Mouse (Mus musculus): ENCODE results near the gene Prkg1. TPM values are rescaled to one million over a fixed set of nuclear protein-coding genes. Genes with fewer than 3 reads are reported as not detected.

Prkg1 gene
- polyA plus RNA-seq, 1 experiment, result 1.4 TPM

DNA sequence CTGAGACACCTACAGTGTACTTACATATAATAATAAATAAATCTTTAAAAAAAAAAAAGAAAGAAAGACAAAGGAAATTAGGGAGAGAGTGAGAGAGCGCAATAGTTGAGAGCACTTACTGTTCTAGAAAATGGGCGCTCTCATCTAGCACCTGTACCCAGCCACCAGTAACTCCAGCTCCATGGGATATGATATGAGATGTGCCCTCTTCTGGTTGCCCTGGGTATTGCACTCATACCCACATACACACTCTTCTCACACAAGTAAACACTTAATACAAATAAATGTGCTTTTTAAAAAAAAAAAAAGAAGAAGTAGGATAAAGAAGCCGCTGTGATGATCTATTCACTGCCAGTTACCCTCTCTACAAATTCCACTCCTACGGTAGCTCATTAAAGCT is 718.2 kb downstream of the Prkg1 start:
- Histone ChIP-seq H3K27ac (ENCODE audit: control insufficient read depth, insufficient read depth, low read depth, low read length, poor library complexity) (no peak overlapping the region), H3K4me1 (ENCODE audit: control insufficient read depth, insufficient read depth, low read length) (no peaks in the 10 kb centered on the region), H3K4me3 (replicated peaks; ENCODE audit: control insufficient read depth, low read depth, low read length) (no peak overlapping the region)
- 87% methylated on average over 4 of the region's 4 CpGs for WGBS
- TF ChIP-seq CTCF (IDR thresholded peaks at IDR 0.05; ENCODE audit: control insufficient read depth, insufficient read depth, low read length), result peak; percentile 18; the same call in 1 of the 2 replicates
- no peak for TF ChIP-seq POLR2A (IDR thresholded peaks at IDR 0.05; ENCODE audit: borderline replicate concordance, control insufficient read depth, low read depth, low read length)

DNA sequence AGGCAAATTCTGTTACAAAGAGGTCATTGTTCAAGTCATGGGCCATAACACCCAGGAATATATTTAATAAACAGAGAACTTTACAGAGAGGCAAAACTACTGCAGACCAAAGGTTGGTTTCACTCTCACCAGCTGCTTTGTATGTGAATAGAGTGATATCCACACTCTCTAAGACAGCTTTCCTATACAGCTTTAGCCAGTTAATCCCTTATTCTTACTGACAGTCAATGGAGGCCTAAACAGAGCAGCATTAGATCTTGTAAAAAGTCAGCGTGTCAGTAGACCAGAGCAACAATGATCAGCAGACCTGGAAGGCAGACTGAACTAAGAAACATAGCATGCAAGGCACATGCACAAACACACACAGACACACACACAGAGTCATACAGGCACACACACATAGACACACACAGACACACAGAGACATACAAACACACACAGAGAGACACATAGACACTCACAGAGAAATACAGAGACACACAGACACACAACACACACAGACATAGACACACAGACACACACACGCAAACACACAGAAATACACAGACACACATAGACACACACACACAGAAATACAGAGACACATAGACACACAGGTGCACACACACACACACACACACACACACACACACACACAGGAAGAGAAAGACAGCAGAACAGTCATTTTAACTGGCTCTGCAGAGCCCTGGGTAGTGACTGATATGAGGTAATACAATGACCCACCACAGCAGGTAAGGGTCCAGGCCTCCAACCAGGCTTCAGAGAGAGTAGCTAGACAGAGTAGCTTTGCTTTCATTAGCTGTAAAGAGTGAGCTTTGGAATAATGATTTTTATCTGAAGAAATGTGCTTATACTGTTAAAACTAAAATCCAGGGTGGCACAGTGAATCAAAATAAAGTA is 723.6 kb downstream of the Prkg1 start:
- 87% methylated on average over 2 of the region's 2 CpGs for WGBS
- Histone ChIP-seq H3K27ac (ENCODE audit: control insufficient read depth, insufficient read depth, low read depth, low read length, poor library complexity) (no peak overlapping the region), H3K4me1 (ENCODE audit: control insufficient read depth, insufficient read depth, low read length) (no peaks in the 10 kb centered on the region), H3K4me3 (replicated peaks; ENCODE audit: control insufficient read depth, low read depth, low read length) (no peak overlapping the region)
- TF ChIP-seq POLR2A (IDR thresholded peaks at IDR 0.05; ENCODE audit: borderline replicate concordance, control insufficient read depth, low read depth, low read length) (no peak), CTCF (IDR thresholded peaks at IDR 0.05; ENCODE audit: control insufficient read depth, insufficient read depth, low read length) (no peak)

DNA sequence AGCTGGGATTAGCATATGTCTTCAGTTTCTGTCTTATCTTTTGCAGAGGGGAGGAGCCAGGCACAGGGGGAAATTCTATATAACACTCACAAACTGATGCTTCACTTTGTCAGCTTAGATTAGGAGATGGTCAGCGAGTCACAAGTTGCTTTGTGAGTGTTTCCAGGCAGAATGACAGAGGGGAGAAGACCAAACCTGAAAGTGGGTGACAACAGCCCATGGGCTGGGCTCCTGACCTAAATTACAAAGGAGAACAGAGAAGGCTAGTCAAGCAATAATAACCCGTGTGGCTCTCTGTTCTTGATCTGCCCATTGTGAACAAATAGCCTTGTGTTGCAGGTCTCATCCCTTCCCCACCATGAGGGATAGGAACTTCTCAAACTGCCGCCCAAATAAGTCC is 725.9 kb downstream of the Prkg1 start:
- TF ChIP-seq CTCF (IDR thresholded peaks at IDR 0.05; ENCODE audit: control insufficient read depth, insufficient read depth, low read length) (no peak), POLR2A (IDR thresholded peaks at IDR 0.05; ENCODE audit: borderline replicate concordance, control insufficient read depth, low read depth, low read length) (no peak)
- 74% methylated on average over 3 of the region's 3 CpGs for WGBS
- no peak overlapping the region for H3K27ac ChIP-seq (ENCODE audit: control insufficient read depth, insufficient read depth, low read depth, low read length, poor library complexity)
- no peaks in the 10 kb centered on the region for H3K4me1 ChIP-seq (ENCODE audit: control insufficient read depth, insufficient read depth, low read length)
- H3K4me3 ChIP-seq (replicated peaks; ENCODE audit: control insufficient read depth, low read depth, low read length), result no peak overlapping the region

GRCm38 (mm10) chr19:31031596-31031995 is 733.2 kb downstream of the Prkg1 start:
- H3K27ac ChIP-seq (ENCODE audit: control insufficient read depth, insufficient read depth, low read depth, low read length, poor library complexity), result no peak overlapping the region
- no peaks in the 10 kb centered on the region for H3K4me1 ChIP-seq (ENCODE audit: control insufficient read depth, insufficient read depth, low read length)
- H3K4me3 ChIP-seq (replicated peaks; ENCODE audit: control insufficient read depth, low read depth, low read length), result no peak overlapping the region
- TF ChIP-seq CTCF (IDR thresholded peaks at IDR 0.05; ENCODE audit: control insufficient read depth, insufficient read depth, low read length) (no peak), POLR2A (IDR thresholded peaks at IDR 0.05; ENCODE audit: borderline replicate concordance, control insufficient read depth, low read depth, low read length) (no peak)
- 85% methylated on average over 6 of the region's 6 CpGs for WGBS

DNA sequence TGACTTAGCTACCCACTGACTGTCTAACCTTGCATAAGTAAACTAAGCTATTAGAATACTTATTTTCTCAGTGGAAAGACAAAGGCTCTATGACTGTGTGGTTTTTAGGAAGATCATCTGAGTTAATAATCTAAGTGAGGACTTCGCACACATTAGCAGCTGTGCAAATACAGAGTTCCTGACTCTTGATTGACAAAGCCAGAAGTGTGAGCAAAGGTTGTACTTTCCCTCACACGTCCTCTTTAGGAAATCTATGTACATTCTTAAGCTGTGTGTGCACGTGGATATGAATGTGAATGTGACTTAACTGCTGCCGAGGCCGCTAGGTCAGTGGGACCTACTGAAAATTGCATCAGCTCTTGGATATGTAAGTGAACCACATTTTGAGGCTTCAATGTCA is 738.0 kb downstream of the Prkg1 start:
- Histone ChIP-seq H3K27ac (ENCODE audit: control insufficient read depth, insufficient read depth, low read depth, low read length, poor library complexity) (no peak overlapping the region), H3K4me3 (replicated peaks; ENCODE audit: control insufficient read depth, low read depth, low read length) (no peak overlapping the region), H3K4me1 (ENCODE audit: control insufficient read depth, insufficient read depth, low read length) (no peaks in the 10 kb centered on the region)
- TF ChIP-seq POLR2A (IDR thresholded peaks at IDR 0.05; ENCODE audit: borderline replicate concordance, control insufficient read depth, low read depth, low read length), result no peak
- no peak for TF ChIP-seq CTCF (IDR thresholded peaks at IDR 0.05; ENCODE audit: control insufficient read depth, insufficient read depth, low read length)
- 77% methylated on average over 5 of the region's 5 CpGs for WGBS

DNA sequence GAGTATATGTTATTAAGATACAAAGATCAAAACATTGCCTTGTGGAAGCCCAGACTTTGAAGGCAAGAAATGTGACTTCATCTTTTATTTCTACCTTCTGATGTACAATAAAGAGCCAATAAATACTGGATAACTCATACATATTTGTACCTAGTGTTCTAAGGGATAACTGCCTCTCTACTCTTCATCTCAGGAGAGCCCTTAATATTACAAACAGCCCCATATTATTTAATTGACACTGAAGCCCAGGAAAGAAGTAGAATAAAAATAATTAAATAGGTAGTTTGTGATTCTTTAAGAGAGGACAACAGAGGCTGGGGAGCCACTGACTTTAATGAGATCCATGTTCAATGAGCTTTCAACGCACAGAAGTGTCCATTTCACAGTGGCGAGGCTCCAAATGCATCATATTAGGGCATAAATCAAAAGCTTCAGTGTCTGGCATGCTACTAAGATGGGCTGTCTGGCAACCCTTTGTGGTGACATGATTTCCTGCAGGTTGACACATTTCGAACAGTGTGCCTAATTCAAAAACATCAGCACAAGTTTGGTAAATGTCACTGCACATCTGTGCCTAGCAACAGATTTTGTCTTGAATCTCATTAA is 753.2 kb downstream of the Prkg1 start:
- TF ChIP-seq POLR2A (IDR thresholded peaks at IDR 0.05; ENCODE audit: borderline replicate concordance, control insufficient read depth, low read depth, low read length) (no peak), CTCF (IDR thresholded peaks at IDR 0.05; ENCODE audit: control insufficient read depth, insufficient read depth, low read length) (no peak)
- Histone ChIP-seq H3K27ac (ENCODE audit: control insufficient read depth, insufficient read depth, low read depth, low read length, poor library complexity) (no peak overlapping the region), H3K4me1 (ENCODE audit: control insufficient read depth, insufficient read depth, low read length) (no peaks in the 10 kb centered on the region), H3K4me3 (replicated peaks; ENCODE audit: control insufficient read depth, low read depth, low read length) (no peak overlapping the region)
- WGBS, result 57% methylated on average over 3 of the region's 3 CpGs

DNA sequence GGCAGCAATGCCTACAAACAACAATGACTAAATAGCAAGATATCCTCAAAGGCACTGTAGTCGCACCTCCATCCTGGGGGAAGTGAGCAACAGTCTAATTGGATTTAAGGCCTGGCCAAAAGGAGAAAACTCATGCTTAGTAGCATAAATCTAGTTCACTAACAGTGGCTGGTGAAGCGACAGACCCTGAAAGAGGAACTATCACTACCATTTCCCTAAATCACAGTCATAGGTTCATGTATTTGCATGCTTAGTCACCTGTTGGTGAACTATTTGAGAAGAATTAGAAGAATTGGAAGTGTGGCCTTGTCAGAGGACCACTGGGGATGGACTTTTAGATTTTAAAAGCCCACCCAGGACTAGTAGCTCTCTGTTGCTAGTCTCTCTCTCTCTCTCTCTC is 766.3 kb downstream of the Prkg1 start:
- WGBS, result 47% methylated on average over 2 of the region's 2 CpGs
- Histone ChIP-seq H3K4me3 (replicated peaks; ENCODE audit: control insufficient read depth, low read depth, low read length) (no peak overlapping the region), H3K4me1 (ENCODE audit: control insufficient read depth, insufficient read depth, low read length) (no peaks in the 10 kb centered on the region), H3K27ac (ENCODE audit: control insufficient read depth, insufficient read depth, low read depth, low read length, poor library complexity) (no peak overlapping the region)
- no peak for TF ChIP-seq CTCF (IDR thresholded peaks at IDR 0.05; ENCODE audit: control insufficient read depth, insufficient read depth, low read length)
- TF ChIP-seq POLR2A (IDR thresholded peaks at IDR 0.05; ENCODE audit: borderline replicate concordance, control insufficient read depth, low read depth, low read length), result no peak

DNA sequence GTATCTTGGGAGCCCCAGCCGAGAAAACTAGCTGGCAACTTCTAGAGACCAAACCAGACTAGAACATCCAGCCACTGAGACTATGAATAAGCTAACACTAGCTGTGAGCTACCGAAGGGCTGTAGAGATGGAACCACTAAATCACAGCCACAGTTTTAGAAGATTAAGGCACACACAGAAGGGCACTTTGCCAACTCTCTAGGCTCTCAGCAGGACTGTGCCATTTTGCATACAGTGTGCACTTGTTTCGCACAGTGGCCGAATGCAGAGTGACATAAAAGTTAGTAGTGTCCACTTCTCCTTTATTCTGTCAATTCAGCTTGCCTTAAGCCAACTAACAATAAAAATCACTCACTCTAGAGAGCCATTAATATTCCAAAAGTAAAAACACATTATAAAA is 774.4 kb downstream of the Prkg1 start:
- 81% methylated on average over 4 of the region's 4 CpGs for WGBS
- no peaks in the 10 kb centered on the region for H3K4me1 ChIP-seq (ENCODE audit: control insufficient read depth, insufficient read depth, low read length)
- TF ChIP-seq POLR2A (IDR thresholded peaks at IDR 0.05; ENCODE audit: borderline replicate concordance, control insufficient read depth, low read depth, low read length), result no peak
- TF ChIP-seq CTCF (IDR thresholded peaks at IDR 0.05; ENCODE audit: control insufficient read depth, insufficient read depth, low read length), result no peak
- H3K27ac ChIP-seq (ENCODE audit: control insufficient read depth, insufficient read depth, low read depth, low read length, poor library complexity), result no peak overlapping the region
- H3K4me3 ChIP-seq (replicated peaks; ENCODE audit: control insufficient read depth, low read depth, low read length), result no peak overlapping the region

Data from bone marrow, adult 2 months (tissue).